Mouse (Mus musculus) effector memory CD4-positive, alpha-beta T cell, adult 5 months (primary cell): ENCODE data around the gene Taar7e. TPM values are rescaled to one million over a fixed set of nuclear protein-coding genes. Genes with fewer than 3 reads are reported as not detected.

ENCODE experiments used
- polyA plus RNA-seq: library from polyadenylated mRNA; unstranded; fragments of 100-300 nt; shearing (Covaris generic); gene quantifications from one replicate; pipeline ENCODE4 v1.2.1, GENCODE M21; 2017

Gene Taar7e
- polyA plus RNA-seq = not detected

GRCm38 (mm10) chr10:24037314-24037713 lies at the start of gene Taar7e:
Taar7e (plus strand) TSS chr10:24037614.

GRCm38 (mm10) chr10:23993381-23993780 lies 44.0 kb upstream of the Taar7e start, which contains the start of gene Taar7a:
Taar7a (minus strand) TSS chr10:23993481.

GRCm38 (mm10) chr10:23999639-24000038 lies 37.8 kb upstream of the Taar7e start, which contains the start of gene Taar7b:
Taar7b (plus strand) TSS chr10:23999939.

DNA sequence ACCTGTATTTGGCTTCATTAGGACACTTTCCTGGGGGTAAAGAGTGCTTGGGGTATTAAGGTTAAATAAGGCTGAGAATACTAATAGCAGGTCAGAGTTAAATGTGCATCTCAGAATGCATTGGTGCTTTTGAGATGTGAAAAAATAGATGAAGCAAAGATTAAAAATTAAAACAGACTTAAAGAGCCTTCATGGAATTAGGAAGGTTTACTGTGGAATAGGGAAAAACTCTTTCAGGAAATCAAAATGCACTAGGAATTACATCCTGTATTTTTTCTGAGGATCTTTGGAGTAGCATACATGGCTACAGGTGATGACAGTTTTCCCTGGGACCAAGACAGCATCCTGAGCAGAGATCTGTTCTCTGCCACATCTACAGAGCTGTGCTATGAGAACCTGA lies 10.5 kb upstream of the Taar7e start, which contains the start of gene Taar7d:
TSS of gene Taar7d (plus strand) at position 301 of the 400 bp plus-strand sequence.

DNA sequence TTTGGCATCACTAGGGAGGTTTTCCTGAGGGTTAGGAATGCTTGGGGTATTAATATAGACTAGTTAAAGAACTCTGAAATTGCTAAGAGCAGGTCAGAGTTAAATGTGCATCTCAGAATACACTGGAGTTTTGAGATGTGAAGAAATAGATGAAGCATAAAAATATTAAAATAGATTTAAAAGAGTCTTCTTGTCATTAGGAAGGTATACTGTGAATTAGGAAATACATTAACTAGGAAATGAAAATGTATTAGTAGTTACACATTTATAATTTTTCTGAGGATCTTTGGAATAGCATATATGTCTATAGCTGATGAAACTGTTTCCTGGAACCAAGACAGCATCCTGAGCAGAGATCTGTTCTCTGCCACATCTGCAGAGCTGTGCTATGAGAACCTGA lies 11.8 kb downstream of the Taar7e start, which contains the start of gene Taar7f:
TSS of gene Taar7f (plus strand) at position 301 of the 400 bp plus-strand sequence.

DNA sequence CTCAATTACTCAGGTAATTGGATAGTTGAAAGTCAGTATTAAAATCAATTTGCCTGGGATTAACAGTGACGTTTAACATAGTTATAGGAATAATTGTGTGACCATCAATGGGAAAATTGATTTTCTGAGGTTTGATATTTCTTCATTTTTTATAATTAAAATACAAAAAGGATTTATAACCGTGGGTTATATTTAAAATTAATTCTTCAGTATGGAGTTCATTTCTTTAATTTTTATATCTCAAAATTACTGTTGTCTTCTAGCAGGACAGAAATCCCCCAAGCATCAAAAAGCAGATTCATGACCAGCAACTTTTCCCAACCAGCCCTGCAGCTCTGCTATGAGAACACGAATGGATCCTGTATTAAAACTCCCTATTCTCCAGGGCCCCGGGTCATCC lies 38.8 kb downstream of the Taar7e start, which contains the start of gene Taar8a:
TSS of gene Taar8a (plus strand) at position 301 of the 400 bp plus-strand sequence.

Other genes with a start within 250 kb of the Taar7e start
- gene Slc18b1, start 240.6 kb upstream of the Taar7e start, polyA plus RNA-seq = not detected
- not detected for gene Vnn3, start 186.2 kb upstream of the Taar7e start, polyA plus RNA-seq
- not detected for gene Vnn1, start 142.9 kb upstream of the Taar7e start, polyA plus RNA-seq
- gene Taar1, start 117.3 kb upstream of the Taar7e start, polyA plus RNA-seq = not detected
- gene Taar2, start 99.0 kb upstream of the Taar7e start, polyA plus RNA-seq = not detected
- not detected for gene Taar3, start 88.1 kb upstream of the Taar7e start, polyA plus RNA-seq
- not detected for gene Taar4, start 77.1 kb upstream of the Taar7e start, polyA plus RNA-seq
- not detected for gene Taar5, start 66.9 kb upstream of the Taar7e start, polyA plus RNA-seq
- not detected for gene Taar6, start 52.0 kb upstream of the Taar7e start, polyA plus RNA-seq
- not detected for gene Taar7a, start 44.1 kb upstream of the Taar7e start, polyA plus RNA-seq
- not detected for gene Taar7b, start 37.7 kb upstream of the Taar7e start, polyA plus RNA-seq
- gene Taar7d, start 10.4 kb upstream of the Taar7e start, polyA plus RNA-seq = not detected
- gene Taar7f, start 11.9 kb downstream of the Taar7e start, polyA plus RNA-seq = not detected
- not detected for gene Taar8a, start 38.9 kb downstream of the Taar7e start, polyA plus RNA-seq
- gene Taar8b, start 54.7 kb downstream of the Taar7e start, polyA plus RNA-seq = not detected
- gene Taar8c, start 64.3 kb downstream of the Taar7e start, polyA plus RNA-seq = not detected
- gene Taar9, start 71.9 kb downstream of the Taar7e start, polyA plus RNA-seq = not detected
- gene Stx7, start 111.7 kb downstream of the Taar7e start, polyA plus RNA-seq = 22.1 TPM
- gene Moxd1, start 185.9 kb downstream of the Taar7e start, polyA plus RNA-seq = 0.16 TPM